Mouse (Mus musculus) limb, embryonic 12.5 days (tissue): ENCODE data around the gene Olfr314. TPM values are rescaled to one million over a fixed set of nuclear protein-coding genes. Genes with fewer than 3 reads are reported as not detected.
"Not testable (repeated sequence)": the region's sequence is repeated elsewhere in the genome, so short reads cannot be mapped to it uniquely, and the experiment has no call there.

Experiments used
- ATAC-seq: fragments of 200-750 bp; cut with Nextera tagmentation; 2 replicates; pipeline ENCODE4 v1.8.0; 2017; ENCODE audit warnings: low read depth, moderate TSS enrichment; ENCODE audit not compliant: insufficient number of reproducible peaks, insufficient read depth, low FRiP score, low TSS enrichment
- H3K27ac ChIP-seq: fragments of 300-500 bp; sonication (generic); 2 replicates; pipeline ENCODE4 v1.5.1; 2016; ENCODE audit warnings: mild to moderate bottlenecking, moderate library complexity
- H3K27me3 ChIP-seq: fragments of 300-500 bp; sonication (generic); 2 replicates; pipeline ENCODE4 v1.6.1; 2016; ENCODE audit warnings: mild to moderate bottlenecking, moderate library complexity
- H3K36me3 ChIP-seq: fragments of 300-500 bp; sonication (generic); 2 replicates; pipeline ENCODE4 v1.6.1; 2016; ENCODE audit warnings: mild to moderate bottlenecking, moderate library complexity
- H3K4me1 ChIP-seq: fragments of 300-500 bp; sonication (generic); replicated peaks from 2 replicates; pipeline ENCODE4 v1.6.1; 2016
- H3K4me2 ChIP-seq: fragments of 300-500 bp; sonication (generic); 2 replicates; pipeline ENCODE4 v1.6.1; 2016; ENCODE audit warnings: mild to moderate bottlenecking, moderate library complexity
- H3K4me3 ChIP-seq: fragments of 300-500 bp; sonication (generic); replicated peaks from 2 replicates; pipeline ENCODE4 v1.5.1; 2016; ENCODE audit warnings: mild to moderate bottlenecking
- H3K9ac ChIP-seq: fragments of 300-500 bp; sonication (generic); replicated peaks from 2 replicates; pipeline ENCODE4 v1.6.1; 2016; ENCODE audit warnings: mild to moderate bottlenecking, moderate library complexity
- H3K9me3 ChIP-seq: fragments of 300-500 bp; sonication (generic); 2 replicates; pipeline ENCODE4 v1.6.1; 2016; ENCODE audit warnings: mild to moderate bottlenecking, moderate library complexity
- WGBS: fragments of 180-500 bp; shearing (Covaris S2); methylation state at CpG from one replicate; pipeline ENCODE4 v1.1.7; 2016; 5-methylcytosine and 5-hydroxymethylcytosine counted together
- polyA plus RNA-seq: library from polyadenylated mRNA; unstranded; fragments of >200 nt; fragmentation: Nextera tagmentation; extraction: Ambion mirVana; gene quantifications from 2 replicates; pipeline ENCODE4 v1.2.1, GENCODE M21; 2016

Olfr314 gene
- polyA plus RNA-seq = not detected in 2 replicates

- Histone ChIP-seq H3K9me3 (no peaks in the 10 kb centered on the region), H3K27me3 (no peaks in the 10 kb centered on the region), H3K4me1 (no peaks in the 10 kb centered on the region), H3K9ac (no peak within 1 kb of the TSS), H3K4me3 (no peak within 1 kb of the TSS), H3K36me3 (no peaks in the 10 kb centered on the region), H3K27ac (no peak within 1 kb of the TSS), H3K4me2 (no peak within 1 kb of the TSS)
- WGBS = 82% methylated on average over 6 of the region's 6 CpGs
- no peak for ATAC-seq
These were observed at the start of gene Olfr314 for GRCm38 (mm10) chr11:58782480-58783089. TSS of gene Olfr314 (plus strand) at chr11:58782952.

DNA sequence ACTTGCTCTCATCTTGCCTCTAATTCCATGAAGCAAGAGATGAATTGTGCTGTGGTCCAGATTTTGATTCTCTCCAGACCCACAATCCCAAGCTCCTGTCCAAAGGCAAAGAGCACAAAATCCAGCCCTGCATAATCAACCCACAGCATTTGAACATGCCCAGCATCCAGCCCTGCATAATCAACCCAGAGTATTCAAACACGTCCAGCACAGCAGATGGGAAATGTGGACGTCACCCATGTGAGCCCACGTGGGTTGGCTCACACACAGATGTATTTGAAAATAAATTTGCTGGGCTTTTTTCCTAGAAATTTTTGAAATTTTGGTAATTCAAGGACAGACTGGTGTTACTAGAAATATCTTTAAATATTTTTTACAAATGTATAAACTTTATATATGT, 49.4 kb upstream of the Olfr314 start:
- H3K9ac ChIP-seq = no peak overlapping the region
- no peak for ATAC-seq
- no peaks in the 10 kb centered on the region for H3K36me3 ChIP-seq
- H3K9me3 ChIP-seq = no peaks in the 10 kb centered on the region
- no peak overlapping the region for H3K4me3 ChIP-seq
- 73% methylated on average over 3 of the region's 3 CpGs for WGBS
- no peaks in the 10 kb centered on the region for H3K27me3 ChIP-seq
- no peaks in the 10 kb centered on the region for H3K4me1 ChIP-seq
- no peak overlapping the region for H3K27ac ChIP-seq
- no peak overlapping the region for H3K4me2 ChIP-seq

- Histone ChIP-seq H3K4me3 (no peak within 1 kb of the TSS), H3K27ac (no peak within 1 kb of the TSS), H3K27me3 (no peaks in the 10 kb centered on the region), H3K4me1 (no peaks in the 10 kb centered on the region), H3K9me3 (no peaks in the 10 kb centered on the region), H3K4me2 (no peak within 1 kb of the TSS), H3K36me3 (no peaks in the 10 kb centered on the region), H3K9ac (no peak within 1 kb of the TSS)
- no peak for ATAC-seq
- 78% methylated on average over 4 of the region's 4 CpGs for WGBS
These were observed 43.9 kb upstream of the Olfr314 start, which contains the start of gene Olfr317 for GRCm38 (mm10) chr11:58738792-58739262. TSS of gene Olfr317 (minus strand) at chr11:58739212.

DNA sequence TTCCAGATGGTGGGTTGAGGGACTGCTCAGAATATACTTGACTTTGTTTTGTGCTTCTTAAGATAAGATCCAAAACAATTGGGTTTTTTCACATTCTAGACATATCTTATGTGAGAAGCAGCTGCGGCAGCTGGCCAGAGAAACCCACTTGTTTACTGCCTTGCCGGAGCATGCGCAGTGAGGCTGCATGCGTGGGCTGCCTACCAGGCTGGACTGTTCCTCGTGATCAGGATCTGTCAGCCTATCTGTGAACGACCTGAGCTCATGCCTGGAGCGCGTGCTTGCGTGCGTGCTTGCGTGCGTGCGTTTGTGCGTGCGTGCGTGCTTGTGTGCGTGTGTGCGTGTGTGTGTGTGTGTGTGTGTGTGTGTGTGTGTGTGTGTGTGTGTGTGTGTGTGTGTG, 31.7 kb upstream of the Olfr314 start:
- ATAC-seq, H3K4me3 ChIP-seq, H3K9me3 ChIP-seq, H3K9ac ChIP-seq, H3K4me1 ChIP-seq, H3K27me3 ChIP-seq, H3K36me3 ChIP-seq, H3K4me2 ChIP-seq, H3K27ac ChIP-seq: not testable (repeated sequence)
- 85% methylated on average over 18 of the region's 18 CpGs for WGBS

- ATAC-seq = no peak
- no peak within 1 kb of the TSS for H3K27ac ChIP-seq
- H3K9me3 ChIP-seq = no peaks in the 10 kb centered on the region
- H3K36me3 ChIP-seq = no peaks in the 10 kb centered on the region
- WGBS = 86% methylated on average over 2 of the region's 2 CpGs
- no peaks in the 10 kb centered on the region for H3K27me3 ChIP-seq
- H3K9ac ChIP-seq = no peak within 1 kb of the TSS
- H3K4me2 ChIP-seq = no peak within 1 kb of the TSS
- no peak within 1 kb of the TSS for H3K4me3 ChIP-seq
- H3K4me1 ChIP-seq = no peaks in the 10 kb centered on the region
These were observed 30.3 kb upstream of the Olfr314 start, which contains the start of gene Olfr316 for GRCm38 (mm10) chr11:58752434-58752833. TSS of gene Olfr316 (plus strand) at chr11:58752734.

GRCm38 (mm10) chr11:58772888-58773287, 9.9 kb upstream of the Olfr314 start, which contains the start of gene Olfr315:
TSS of gene Olfr315 (plus strand) at chr11:58773188.
- ATAC-seq = no peak
- H3K36me3 ChIP-seq = no peaks in the 10 kb centered on the region
- H3K27me3 ChIP-seq = no peaks in the 10 kb centered on the region
- no peak within 1 kb of the TSS for H3K27ac ChIP-seq
- no peaks in the 10 kb centered on the region for H3K4me1 ChIP-seq
- no peak within 1 kb of the TSS for H3K4me2 ChIP-seq
- no peak within 1 kb of the TSS for H3K4me3 ChIP-seq
- no peak within 1 kb of the TSS for H3K9ac ChIP-seq
- H3K9me3 ChIP-seq = peaks cover 3% of the 10 kb centered on the region; the same call in 1 of the 2 replicates

- no peak overlapping the region for H3K4me3 ChIP-seq
- H3K36me3 ChIP-seq = no peaks in the 10 kb centered on the region
- no peak for ATAC-seq
- no peaks in the 10 kb centered on the region for H3K9me3 ChIP-seq
- H3K4me2 ChIP-seq = no peak overlapping the region
- no peak overlapping the region for H3K27ac ChIP-seq
- H3K9ac ChIP-seq = no peak overlapping the region
- 78% methylated on average over 2 of the region's 2 CpGs for WGBS
- no peaks in the 10 kb centered on the region for H3K4me1 ChIP-seq
- no peaks in the 10 kb centered on the region for H3K27me3 ChIP-seq
These were observed 1.4 kb downstream of the Olfr314 start for GRCm38 (mm10) chr11:58784182-58784581.

DNA sequence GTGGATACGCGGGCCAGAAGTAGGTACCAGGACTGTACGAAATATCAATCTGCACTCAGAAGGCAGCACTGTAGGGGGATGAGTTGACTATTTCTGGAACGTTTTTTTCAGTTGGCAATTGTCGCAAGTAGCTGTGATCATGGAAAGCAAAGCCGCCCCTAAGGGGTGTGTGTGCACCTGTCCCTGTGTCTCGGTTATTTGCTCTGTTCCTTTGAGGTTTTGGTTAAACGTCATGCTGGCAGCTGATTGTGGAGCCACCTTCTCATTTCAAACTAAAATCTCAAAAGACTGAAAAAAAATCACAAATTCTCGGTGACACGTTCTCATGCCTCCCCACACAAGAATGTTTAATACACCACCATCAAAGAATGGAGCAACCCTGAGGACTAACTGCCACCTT, 4.9 kb downstream of the Olfr314 start:
- Histone ChIP-seq H3K9me3 (no peaks in the 10 kb centered on the region), H3K4me1 (no peaks in the 10 kb centered on the region), H3K9ac (no peak overlapping the region), H3K27ac (no peak overlapping the region), H3K27me3 (no peaks in the 10 kb centered on the region), H3K4me2 (no peak overlapping the region), H3K36me3 (no peaks in the 10 kb centered on the region), H3K4me3 (no peak overlapping the region)
- ATAC-seq = no peak
- 88% methylated on average over 10 of the region's 10 CpGs for WGBS

DNA sequence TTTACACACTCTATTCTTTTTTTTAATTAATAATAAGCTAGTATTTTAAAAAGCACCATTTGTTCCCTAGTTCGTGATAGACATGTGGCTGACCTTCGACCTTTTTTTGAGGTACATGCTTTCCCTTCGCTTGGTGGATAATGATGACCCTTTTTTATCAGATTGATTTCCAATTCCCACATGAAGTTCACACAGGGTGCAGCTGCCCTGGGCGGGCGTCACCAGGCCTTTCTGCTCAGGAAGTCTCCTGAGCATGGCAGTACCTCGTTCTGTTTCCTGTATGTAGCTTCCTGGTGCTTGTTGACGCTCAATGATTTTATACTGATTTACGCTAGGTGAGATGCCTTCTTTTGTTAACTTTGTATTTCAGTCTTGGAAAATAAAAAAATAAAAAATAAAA, 5.6 kb downstream of the Olfr314 start:
- Histone ChIP-seq H3K9ac (no peak overlapping the region), H3K9me3 (no peaks in the 10 kb centered on the region), H3K27me3 (no peaks in the 10 kb centered on the region), H3K4me2 (no peak overlapping the region), H3K36me3 (no peaks in the 10 kb centered on the region), H3K4me1 (no peaks in the 10 kb centered on the region), H3K27ac (no peak overlapping the region), H3K4me3 (no peak overlapping the region)
- 83% methylated on average over 8 of the region's 8 CpGs for WGBS
- no peak for ATAC-seq

DNA sequence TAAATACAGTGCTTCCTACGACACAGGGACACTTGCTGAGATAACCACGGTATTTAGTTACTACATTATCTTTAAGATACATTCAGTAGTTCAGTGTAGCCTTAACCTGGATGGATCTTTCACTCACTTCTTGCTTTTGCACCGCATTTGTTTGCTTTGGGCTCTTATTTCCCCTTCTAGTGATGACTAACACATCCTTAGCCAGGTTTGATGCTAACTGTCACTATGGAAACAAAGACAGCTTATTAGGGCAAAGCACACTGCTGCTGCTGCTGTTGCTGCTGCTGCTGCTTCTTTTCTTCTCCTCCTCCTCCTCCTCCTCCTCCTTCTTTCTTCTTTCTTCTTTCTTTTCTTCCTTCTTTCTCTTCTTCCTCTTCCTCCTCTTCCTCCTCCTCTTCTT, 6.8 kb downstream of the Olfr314 start:
- Histone ChIP-seq H3K27ac (no peak overlapping the region), H3K4me2 (no peak overlapping the region), H3K4me1 (no peaks in the 10 kb centered on the region), H3K27me3 (no peaks in the 10 kb centered on the region), H3K4me3 (no peak overlapping the region), H3K9ac (no peak overlapping the region), H3K9me3 (no peaks in the 10 kb centered on the region), H3K36me3 (no peaks in the 10 kb centered on the region)
- 48% methylated on average over 3 of the region's 3 CpGs for WGBS
- ATAC-seq = no peak

GRCm38 (mm10) chr11:58790053-58790452, 7.3 kb downstream of the Olfr314 start:
- Histone ChIP-seq H3K4me1 (no peaks in the 10 kb centered on the region), H3K4me2 (no peak overlapping the region), H3K36me3 (no peaks in the 10 kb centered on the region), H3K27ac (no peak overlapping the region), H3K9me3 (no peaks in the 10 kb centered on the region), H3K4me3 (no peak overlapping the region), H3K9ac (no peak overlapping the region), H3K27me3 (no peaks in the 10 kb centered on the region)
- WGBS = 63% methylated on average over 2 of the region's 2 CpGs
- no peak for ATAC-seq

DNA sequence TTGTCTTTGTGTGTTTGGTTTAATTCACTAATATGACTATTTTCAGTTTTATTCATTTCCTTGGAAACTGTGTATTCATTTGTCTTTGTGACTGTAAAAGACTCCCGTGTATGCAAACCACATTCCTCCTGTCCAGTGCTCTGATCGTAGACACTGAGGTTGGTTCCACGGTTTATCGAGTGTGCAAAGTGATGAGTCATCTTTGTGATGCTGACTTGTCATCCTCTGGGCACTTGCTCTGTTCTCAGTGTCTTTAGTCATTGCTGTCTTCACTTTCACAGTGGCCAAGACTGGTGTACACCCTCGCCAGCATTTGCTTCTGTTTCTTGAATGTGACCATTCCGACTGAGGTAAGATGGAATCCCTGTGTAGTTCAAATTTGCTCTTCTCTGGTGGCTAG, 7.9 kb downstream of the Olfr314 start:
- Histone ChIP-seq H3K9me3 (no peaks in the 10 kb centered on the region), H3K4me1 (no peaks in the 10 kb centered on the region), H3K4me3 (no peak overlapping the region), H3K36me3 (no peaks in the 10 kb centered on the region), H3K27me3 (no peaks in the 10 kb centered on the region), H3K4me2 (no peak overlapping the region), H3K9ac (no peak overlapping the region), H3K27ac (no peak overlapping the region)
- 87% methylated on average over 6 of the region's 6 CpGs for WGBS
- no peak for ATAC-seq
